Mouse (Mus musculus): ENCODE data around the gene H2-Oa. TPM values are rescaled to one million over a fixed set of nuclear protein-coding genes. Genes with fewer than 3 reads are reported as not detected.
A peak's percentile ranks its signal among the peaks of the same experiment; 100 is the strongest.
"Not testable (repeated sequence)": the region's sequence is repeated elsewhere in the genome, so short reads cannot be mapped to it uniquely, and the experiment has no call there.

The H2-Oa gene
- total RNA-seq, 2 experiments from 2014 or later, result not detected

DNA sequence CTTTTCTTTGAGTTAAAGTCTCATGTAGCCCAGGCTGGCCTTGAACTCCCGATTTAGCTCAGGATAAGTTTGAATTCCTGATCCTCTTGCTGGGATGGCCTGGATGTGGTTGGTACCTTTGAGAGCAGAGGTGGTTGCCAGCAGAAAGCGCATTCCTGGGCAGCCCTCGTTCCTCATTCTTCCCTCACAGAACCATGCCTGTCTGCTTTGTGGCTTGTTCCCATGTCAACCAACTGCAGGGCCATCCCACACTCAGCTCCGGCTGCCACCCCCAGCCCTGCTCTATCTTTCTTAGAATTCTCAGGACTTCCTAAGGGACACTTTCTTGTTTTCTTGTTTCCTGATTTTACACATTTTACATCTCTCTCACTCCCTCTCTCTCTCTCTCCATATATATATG lies 49.3 kb downstream of the H2-Oa start:
- peak in 1 of 2 experiments; percentile 73 for DNase-seq (ENCODE audit: low spot score in 2 of 2)

DNA sequence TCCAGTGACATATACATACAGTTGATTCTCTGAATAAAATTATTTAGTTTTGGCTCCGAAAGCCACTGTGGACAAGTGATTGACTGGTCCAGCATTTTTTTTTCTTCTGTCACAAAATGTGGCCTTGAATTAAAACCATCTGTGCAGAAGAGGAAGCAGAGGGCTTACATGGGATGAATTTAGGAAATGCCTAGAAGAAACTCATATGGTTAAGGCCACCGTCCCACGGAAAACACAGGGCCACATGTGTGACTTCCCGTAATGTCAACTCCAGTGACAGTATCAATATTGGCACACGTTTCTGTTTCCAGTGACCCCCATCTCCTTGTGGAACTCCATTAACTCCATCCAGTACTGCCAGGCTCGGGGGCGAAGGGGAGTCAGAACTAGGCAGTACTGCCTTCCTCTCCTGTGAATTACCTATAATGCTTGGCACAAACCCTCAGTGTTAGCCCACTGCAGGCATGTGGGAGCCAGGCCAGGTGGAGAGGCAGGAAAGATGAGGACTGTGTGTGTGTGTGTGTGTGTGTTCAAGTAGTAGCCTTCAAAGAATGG lies 50.4 kb downstream of the H2-Oa start:
- no peak for DNase-seq (ENCODE audit: low spot score in 2 of 2)

DNA sequence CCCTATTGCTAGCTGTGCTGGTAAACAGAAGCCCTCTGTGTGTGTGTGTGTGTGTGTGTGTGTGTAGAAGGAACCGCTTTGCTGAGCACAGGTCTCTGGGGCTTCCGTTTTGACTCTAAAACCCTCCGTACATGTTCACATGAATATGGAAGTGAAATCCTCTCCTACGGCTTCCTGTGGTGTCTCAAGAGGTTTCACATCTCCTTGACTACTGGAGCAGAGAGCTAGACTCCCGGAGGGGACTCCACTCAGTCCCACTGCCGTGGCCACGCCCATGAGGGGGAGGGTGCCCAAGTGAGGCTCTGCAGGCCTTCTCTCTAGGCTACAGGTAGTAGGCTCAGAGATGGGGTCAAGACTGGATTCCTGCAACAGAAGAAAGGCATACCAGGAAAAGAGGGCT lies 50.9 kb downstream of the H2-Oa start, which contains the start of gene H2-DMb2:
Gene H2-DMb2 (plus strand): TSS at position 275 of the 400 bp plus-strand sequence.
- DNase-seq (ENCODE audit: low spot score in 2 of 2), result no peak

DNA sequence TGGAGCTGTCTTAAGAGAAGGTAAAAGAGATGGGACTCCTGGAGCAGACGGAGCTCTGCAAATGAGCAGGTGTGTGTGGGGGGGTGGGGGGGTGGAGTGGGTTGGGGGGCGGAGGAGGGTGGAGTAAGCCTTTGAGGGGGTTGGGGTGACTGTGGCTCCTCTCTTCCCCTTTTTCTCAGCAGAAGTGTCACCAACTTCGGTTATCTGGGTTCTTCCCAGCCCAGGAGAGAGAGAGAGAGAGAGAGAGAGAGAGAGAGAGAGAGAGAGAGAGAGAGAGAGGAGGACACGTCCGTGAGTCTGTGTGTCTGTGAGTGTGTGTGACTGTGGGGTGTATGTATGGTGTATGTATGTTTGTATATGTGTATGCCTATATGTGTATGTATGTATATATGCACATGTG lies 51.3 kb downstream of the H2-Oa start:
- DNase-seq (ENCODE audit: low spot score in 2 of 2), result no peak

DNA sequence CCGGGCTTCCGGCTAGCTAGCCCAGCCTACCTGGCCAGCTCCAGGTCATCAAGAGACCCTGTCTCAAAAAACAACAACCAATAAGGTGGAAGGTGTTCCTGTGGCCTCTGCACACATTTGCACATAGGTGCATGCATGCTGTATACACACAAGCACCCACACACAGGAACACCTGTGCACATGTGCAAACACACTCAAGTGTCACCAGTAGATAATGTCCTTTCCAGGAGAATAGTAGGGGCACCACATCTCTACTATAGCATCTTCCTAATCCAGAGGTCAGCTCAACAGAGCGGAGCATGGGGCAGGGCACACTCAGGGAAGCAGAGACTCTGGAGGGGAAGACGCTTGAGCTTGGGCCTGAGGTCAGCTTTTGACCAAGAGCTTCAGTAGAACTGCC lies 52.1 kb downstream of the H2-Oa start:
- not testable (repeated sequence) for DNase-seq (ENCODE audit: low spot score in 2 of 2)

Other genes starting within 250 kb of the H2-Oa start
- gene Cd320, start 249.2 kb upstream of the H2-Oa start, total RNA-seq (2021), result 10 to 100 TPM; 20.4 to 23.3 TPM
- gene Gm7029, start 218.5 kb upstream of the H2-Oa start, total RNA-seq (2021), result not detected
- 1 to 10 TPM; 1.8 to 2.6 TPM for gene Kifc1, start 201.7 kb upstream of the H2-Oa start, total RNA-seq (2021)
- gene Platr17, start 187.2 kb upstream of the H2-Oa start, total RNA-seq (2021), result under 1 TPM in 1 of 2 experiments, not detected in 1; 0.42 TPM
- gene Daxx, start 182.9 kb upstream of the H2-Oa start, total RNA-seq (2021), result 10 to 100 TPM; 29.6 to 32.9 TPM
- 10 to 100 TPM; 38.3 to 38.5 TPM for gene Tapbp, start 176.4 kb upstream of the H2-Oa start, total RNA-seq (2021)
- 10 to 100 TPM; 34.3 to 34.4 TPM for gene Zbtb22, start 176.4 kb upstream of the H2-Oa start, total RNA-seq (2021)
- gene Rgl2, start 162.8 kb upstream of the H2-Oa start, total RNA-seq (2021), result 10 to 100 TPM; 61.9 to 63.0 TPM
- 10 to 100 TPM; 94.9 to 95.8 TPM for gene Pfdn6, start 152.0 kb upstream of the H2-Oa start, total RNA-seq (2021)
- gene Wdr46, start 151.7 kb upstream of the H2-Oa start, total RNA-seq (2021), result 10 to 100 TPM; 13.2 to 15.5 TPM
- 1 to 10 TPM; 5.1 to 5.2 TPM for gene B3galt4, start 140.9 kb upstream of the H2-Oa start, total RNA-seq (2021)
- 10 to 100 TPM; 76.1 to 79.8 TPM for gene Vps52, start 136.5 kb upstream of the H2-Oa start, total RNA-seq (2021)
- 100 to 1,000 TPM; 319 to 336 TPM for gene Rps18, start 136.3 kb upstream of the H2-Oa start, total RNA-seq (2021)
- 10 to 100 TPM; 25.5 to 26.9 TPM for gene H2-K1, start 92.0 kb upstream of the H2-Oa start, total RNA-seq (2021)
- 10 to 100 TPM; 39.0 to 40.8 TPM for gene Ring1, start 67.7 kb upstream of the H2-Oa start, total RNA-seq (2021)
- 10 to 100 TPM; 59.7 to 63.9 TPM for gene H2-Ke6, start 64.3 kb upstream of the H2-Oa start, total RNA-seq (2021)
- gene Slc39a7, start 60.7 kb upstream of the H2-Oa start, total RNA-seq (2021), result 100 to 1,000 TPM in 1 of 2 experiments, 10 to 100 TPM in 1; 90.7 to 105 TPM
- 10 to 100 TPM; 77.1 to 85.8 TPM for gene Rxrb, start 60.5 kb upstream of the H2-Oa start, total RNA-seq (2021)
- gene Col11a2, start 52.9 kb upstream of the H2-Oa start, total RNA-seq (2021), result 10 to 100 TPM; 22.5 to 23.4 TPM
- gene H2-DMa, start 27.2 kb downstream of the H2-Oa start, total RNA-seq (2021), result 10 to 100 TPM; 27.4 to 32.5 TPM
- 100 to 1,000 TPM; 184 to 185 TPM for gene Brd2, start 30.3 kb downstream of the H2-Oa start, total RNA-seq (2021)
- 1 to 10 TPM; 1.3 to 1.6 TPM for gene H2-DMb2, start 51.0 kb downstream of the H2-Oa start, total RNA-seq (2021)
- gene H2-DMb1, start 60.7 kb downstream of the H2-Oa start, total RNA-seq (2021), result 1 to 10 TPM; 3.2 to 3.8 TPM
- 1 to 10 TPM; 3.6 to 3.9 TPM for gene Tap1, start 95.2 kb downstream of the H2-Oa start, total RNA-seq (2021)
- gene Psmb9, start 95.4 kb downstream of the H2-Oa start, total RNA-seq (2021), result 1 to 10 TPM; 2.1 to 3.7 TPM
- gene Psmb8, start 105.4 kb downstream of the H2-Oa start, total RNA-seq (2021), result 1 to 10 TPM; 4.1 to 5.8 TPM
- gene Tap2, start 111.2 kb downstream of the H2-Oa start, total RNA-seq (2021), result 10 to 100 TPM in 1 of 2 experiments, 1 to 10 TPM in 1; 8.4 to 12.8 TPM
- under 1 TPM; 0.20 to 0.37 TPM for gene H2-Ob, start 146.6 kb downstream of the H2-Oa start, total RNA-seq (2021)
- 1 to 10 TPM; 1.3 to 1.9 TPM for gene H2-Ab1, start 165.3 kb downstream of the H2-Oa start, total RNA-seq (2021)
- 1 to 10 TPM; 1.3 to 1.4 TPM for gene H2-Aa, start 195.5 kb downstream of the H2-Oa start, total RNA-seq (2021)
- 1 to 10 TPM; 1.6 to 2.0 TPM for gene H2-Eb1, start 213.5 kb downstream of the H2-Oa start, total RNA-seq (2021)
- not detected for gene H2-Eb2, start 233.3 kb downstream of the H2-Oa start, total RNA-seq (2021)

Measured in layer of hippocampus, adult 18-20 months (tissue).